Mouse (Mus musculus) liver, embryonic 12.5 days (tissue): ENCODE results near the gene Phc3. TPM values are rescaled to one million over a fixed set of nuclear protein-coding genes. Genes with fewer than 3 reads are reported as not detected.

ENCODE experiments used
- ATAC-seq: fragments of 200-750 bp; cut with Nextera tagmentation; 2 replicates; pipeline ENCODE4 v1.8.0; 2017; ENCODE audit warnings: moderate number of reproducible peaks, mild to moderate bottlenecking, moderate library complexity
- H3K27ac ChIP-seq: fragments of 300-500 bp; sonication (generic); 2 replicates; pipeline ENCODE4 v1.5.1; 2016; ENCODE audit warnings: mild to moderate bottlenecking
- H3K27me3 ChIP-seq: fragments of 300-500 bp; sonication (generic); replicated peaks from 2 replicates; pipeline ENCODE4 v1.6.1; 2016; ENCODE audit warnings: mild to moderate bottlenecking, moderate library complexity
- H3K36me3 ChIP-seq: fragments of 300-500 bp; sonication (generic); 2 replicates; pipeline ENCODE4 v1.6.1; 2016; ENCODE audit warnings: mild to moderate bottlenecking, moderate library complexity
- H3K4me1 ChIP-seq: fragments of 300-500 bp; sonication (generic); 2 replicates; pipeline ENCODE4 v1.6.1; 2016
- H3K4me2 ChIP-seq: fragments of 300-500 bp; sonication (generic); 2 replicates; pipeline ENCODE4 v1.6.1; 2016; ENCODE audit warnings: mild to moderate bottlenecking, moderate library complexity
- H3K4me3 ChIP-seq: fragments of 300-500 bp; sonication (generic); 2 replicates; pipeline ENCODE4 v1.5.1; 2016; ENCODE audit warnings: mild to moderate bottlenecking, moderate library complexity
- H3K9ac ChIP-seq: fragments of 300-500 bp; sonication (generic); 2 replicates; pipeline ENCODE4 v1.6.1; 2016; ENCODE audit warnings: mild to moderate bottlenecking, moderate library complexity
- H3K9me3 ChIP-seq: fragments of 300-500 bp; sonication (generic); replicated peaks from 2 replicates; pipeline ENCODE4 v1.6.1; 2016; ENCODE audit warnings: mild to moderate bottlenecking, moderate library complexity
- WGBS: fragments of 180-500 bp; shearing (Covaris S2); methylation state at CpG from one replicate; pipeline ENCODE4 v1.1.7; 2016; ENCODE audit not compliant: insufficient replicate concordance; 5-methylcytosine and 5-hydroxymethylcytosine counted together
- polyA plus RNA-seq: library from polyadenylated mRNA; unstranded; fragments of >200 nt; fragmentation: Nextera tagmentation; extraction: Ambion mirVana; gene quantifications from 2 replicates; pipeline ENCODE4 v1.2.1, GENCODE M21; 2016

Gene Phc3
- polyA plus RNA-seq, 1 experiment from 2014 or later, result 2.8 TPM

DNA sequence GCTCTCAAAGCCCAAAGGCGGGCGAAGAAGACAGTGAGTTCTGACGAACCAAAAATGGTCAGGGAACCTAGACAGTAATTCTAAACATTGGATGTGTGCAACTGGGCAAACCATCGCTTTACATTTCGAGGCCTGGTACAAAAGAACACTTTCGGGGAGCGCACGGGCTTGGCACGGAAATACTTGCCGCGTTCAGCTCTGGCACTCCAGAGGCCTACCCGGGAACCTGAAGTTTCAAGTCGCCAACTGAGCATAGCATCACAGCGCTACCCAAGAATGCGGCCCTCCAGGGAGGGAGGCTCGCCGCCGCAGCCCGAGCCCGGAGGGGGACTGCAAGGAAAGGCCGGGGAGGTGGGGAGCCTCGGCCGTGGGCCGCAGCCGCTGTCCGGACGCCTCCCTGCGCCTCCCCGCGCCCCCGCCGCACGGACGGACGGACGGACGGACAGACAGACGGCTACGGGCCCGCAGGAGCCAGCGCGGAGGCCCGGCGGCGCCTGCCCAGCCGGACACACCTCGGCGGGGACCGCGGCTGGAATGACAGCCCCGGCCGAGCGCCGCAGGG lies 603 bp downstream of the Phc3 start:
- no peaks in the 10 kb centered on the region for H3K27me3 ChIP-seq
- peak overlapping the region; percentile 82 for H3K4me3 ChIP-seq
- peak overlapping the region; percentile 75 for H3K27ac ChIP-seq
- peak overlapping the region; percentile 84 for H3K4me2 ChIP-seq
- peak overlapping the region; percentile 88 for H3K9ac ChIP-seq
- peak; percentile 77 for ATAC-seq
- H3K4me1 ChIP-seq, result peaks cover 26% of the 10 kb centered on the region
- no peaks in the 10 kb centered on the region for H3K9me3 ChIP-seq
- 3% methylated on average over 50 of the region's 54 CpGs for WGBS
- H3K36me3 ChIP-seq, result peaks cover 23% of the 10 kb centered on the region

DNA sequence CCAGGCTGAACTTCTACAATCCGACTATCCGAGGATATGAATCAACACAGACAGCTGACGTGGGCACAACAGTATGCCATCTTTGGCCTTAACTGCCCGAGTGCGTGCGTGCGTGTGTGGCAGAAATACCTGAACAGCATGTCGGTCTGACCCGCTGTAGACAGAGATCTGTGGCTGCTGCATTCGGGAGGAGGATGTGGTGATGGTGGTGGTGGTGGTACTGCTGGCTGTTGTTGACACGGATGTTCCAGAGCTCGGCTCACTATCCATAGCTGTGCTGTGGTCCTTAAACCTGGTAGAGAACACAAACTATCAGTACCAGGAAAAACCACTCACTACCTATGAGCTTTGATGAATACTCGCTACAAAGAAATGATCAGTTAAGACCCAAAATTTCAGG lies 3.6 kb downstream of the Phc3 start:
- H3K4me2 ChIP-seq, result no peak overlapping the region
- no peak overlapping the region for H3K9ac ChIP-seq
- 0 out of 2 replicates have a peak, but pooled peaks cover 3% of the 10 kb centered on the region for H3K9me3 ChIP-seq
- no peak overlapping the region for H3K4me3 ChIP-seq
- no peak for ATAC-seq
- H3K27me3 ChIP-seq, result no peaks in the 10 kb centered on the region
- peaks cover 26% of the 10 kb centered on the region for H3K4me1 ChIP-seq
- peaks cover 46% of the 10 kb centered on the region for H3K36me3 ChIP-seq
- 89% methylated on average over 13 of the region's 13 CpGs for WGBS
- H3K27ac ChIP-seq, result no peak overlapping the region

DNA sequence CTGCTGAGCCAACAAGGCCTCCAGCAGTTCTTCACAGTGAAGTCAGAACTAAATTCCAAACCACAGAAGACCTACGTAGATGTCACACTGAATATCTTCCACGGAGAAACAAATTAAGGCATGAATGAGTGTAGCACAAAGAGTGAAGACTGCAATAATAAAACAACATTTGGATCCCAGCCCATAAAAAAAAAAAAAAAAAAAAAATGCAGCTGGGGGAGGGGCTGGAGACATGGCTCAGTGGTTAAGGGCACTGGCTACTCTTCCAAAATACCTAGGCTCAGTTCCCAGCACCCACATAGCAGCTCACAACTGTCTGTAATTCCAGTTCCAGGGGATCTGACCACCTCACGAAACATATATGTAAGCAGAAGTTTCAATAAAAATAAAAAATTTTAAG lies 5.0 kb downstream of the Phc3 start:
- no peaks in the 10 kb centered on the region for H3K27me3 ChIP-seq
- no peak overlapping the region for H3K4me2 ChIP-seq
- no peak overlapping the region for H3K9ac ChIP-seq
- H3K4me3 ChIP-seq, result no peak overlapping the region
- H3K36me3 ChIP-seq, result peaks cover 60% of the 10 kb centered on the region
- H3K4me1 ChIP-seq, result peaks cover 17% of the 10 kb centered on the region
- 0 out of 2 replicates have a peak, but pooled peaks cover 3% of the 10 kb centered on the region for H3K9me3 ChIP-seq
- H3K27ac ChIP-seq, result no peak overlapping the region
- WGBS, result 86% methylated on average over 3 of the region's 3 CpGs
- no peak for ATAC-seq

DNA sequence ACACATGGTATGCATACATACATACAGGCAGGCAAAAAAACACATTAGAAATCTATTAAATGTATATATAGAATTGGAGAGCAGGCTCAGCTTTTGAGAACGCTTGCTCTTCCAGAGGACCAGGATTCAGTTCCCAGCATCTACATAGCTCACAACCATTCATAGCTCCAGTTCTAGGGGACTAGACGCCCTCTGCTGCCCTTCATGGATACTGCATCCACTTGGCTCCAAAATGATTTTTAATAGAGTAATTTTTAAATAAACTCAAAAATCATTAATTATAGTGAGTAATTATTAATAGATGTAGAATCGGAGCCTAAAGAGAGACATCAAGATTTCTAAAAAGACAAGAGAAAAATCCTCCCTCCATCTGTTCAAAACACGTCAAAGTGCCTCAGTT lies 6.1 kb downstream of the Phc3 start:
- Histone ChIP-seq H3K36me3 (peaks cover 70% of the 10 kb centered on the region), H3K9ac (no peak overlapping the region), H3K27me3 (no peaks in the 10 kb centered on the region), H3K4me1 (peaks cover 22% of the 10 kb centered on the region), H3K4me2 (no peak overlapping the region), H3K27ac (no peak overlapping the region), H3K9me3 (0 out of 2 replicates have a peak, but pooled peaks cover 3% of the 10 kb centered on the region), H3K4me3 (no peak overlapping the region)
- no peak for ATAC-seq
- WGBS, result 86% methylated on average over 4 of the region's 4 CpGs

DNA sequence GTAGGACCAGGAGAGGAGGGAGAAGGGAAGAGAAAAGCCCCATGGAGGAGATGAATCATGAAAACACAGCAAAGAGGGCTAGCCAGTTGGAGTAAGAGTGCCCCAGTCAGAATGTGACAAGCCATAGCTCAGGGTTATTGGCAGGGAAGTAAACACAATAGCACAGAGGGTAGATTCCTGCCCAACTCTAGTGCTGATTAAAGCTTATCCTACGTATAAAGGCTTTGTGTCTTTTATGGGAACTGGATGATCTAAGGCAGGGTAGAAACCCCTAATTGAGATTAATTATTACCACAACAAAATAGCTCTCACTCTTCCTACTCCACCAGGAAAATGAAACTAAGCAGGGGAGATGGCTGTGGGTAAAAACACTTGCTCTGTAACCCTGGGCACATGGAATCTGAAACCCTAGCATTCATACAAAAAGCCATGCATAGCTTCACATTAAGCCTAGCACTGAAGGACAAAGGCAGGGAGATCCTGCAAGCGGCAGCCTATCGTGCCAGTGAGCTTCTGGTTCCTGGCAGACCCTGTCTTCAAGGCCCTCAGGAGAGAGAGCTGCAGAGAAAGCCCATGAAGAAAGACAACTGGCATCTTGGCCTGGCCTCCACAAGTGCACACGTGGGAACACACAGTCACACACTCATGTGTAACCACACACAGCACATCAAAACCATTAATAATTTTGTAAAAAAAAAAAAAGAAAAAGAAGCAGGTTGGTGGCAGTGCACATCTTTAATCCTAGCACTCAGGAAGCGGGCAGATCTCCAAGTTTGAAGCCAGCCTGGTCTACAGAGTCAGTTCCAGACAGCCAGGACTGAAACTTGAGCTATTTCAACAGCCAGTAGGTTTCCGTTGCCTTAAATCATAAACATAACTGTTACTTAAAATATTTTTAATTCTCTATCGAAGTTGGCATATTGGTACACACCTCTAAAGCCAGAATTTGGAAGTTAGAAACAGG lies 9.1 kb downstream of the Phc3 start:
- H3K4me2 ChIP-seq, result no peak overlapping the region
- no peak overlapping the region for H3K9ac ChIP-seq
- H3K4me1 ChIP-seq, result 0 out of 2 replicates have a peak, but pooled peaks cover 10% of the 10 kb centered on the region
- no peak overlapping the region for H3K4me3 ChIP-seq
- H3K9me3 ChIP-seq, result 0 out of 2 replicates have a peak, but pooled peaks cover 3% of the 10 kb centered on the region
- no peak for ATAC-seq
- WGBS, result 81% methylated on average over 7 of the region's 7 CpGs
- H3K27ac ChIP-seq, result no peak overlapping the region
- peaks cover 91% of the 10 kb centered on the region for H3K36me3 ChIP-seq
- no peaks in the 10 kb centered on the region for H3K27me3 ChIP-seq

DNA sequence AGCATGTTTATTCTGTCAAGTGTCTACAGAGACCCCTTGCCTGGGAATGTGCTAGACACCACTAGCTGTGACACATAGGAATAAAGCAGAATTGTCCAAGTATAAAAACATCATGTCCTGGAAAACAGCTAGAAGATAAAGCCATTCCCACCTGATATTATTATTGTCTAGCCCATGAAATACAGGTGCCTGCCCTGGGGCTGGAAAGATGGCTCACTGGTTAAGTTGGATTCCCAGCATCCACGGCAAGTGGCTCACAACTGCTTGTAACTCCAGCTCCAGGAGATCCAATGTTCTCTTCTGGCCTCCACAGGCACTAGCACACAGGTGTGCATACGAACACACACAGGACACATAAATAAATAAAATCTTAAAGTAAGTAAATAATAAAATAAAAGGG lies 10.5 kb downstream of the Phc3 start:
- H3K27ac ChIP-seq, result no peak overlapping the region
- H3K9ac ChIP-seq, result no peak overlapping the region
- no peak overlapping the region for H3K4me3 ChIP-seq
- 0 out of 2 replicates have a peak, but pooled peaks cover 3% of the 10 kb centered on the region for H3K9me3 ChIP-seq
- WGBS, result 70% methylated on average over 2 of the region's 2 CpGs
- H3K4me2 ChIP-seq, result no peak overlapping the region
- 0 out of 2 replicates have a peak, but pooled peaks cover 10% of the 10 kb centered on the region for H3K4me1 ChIP-seq
- H3K27me3 ChIP-seq, result no peaks in the 10 kb centered on the region
- peaks cover 89% of the 10 kb centered on the region for H3K36me3 ChIP-seq
- no peak for ATAC-seq

DNA sequence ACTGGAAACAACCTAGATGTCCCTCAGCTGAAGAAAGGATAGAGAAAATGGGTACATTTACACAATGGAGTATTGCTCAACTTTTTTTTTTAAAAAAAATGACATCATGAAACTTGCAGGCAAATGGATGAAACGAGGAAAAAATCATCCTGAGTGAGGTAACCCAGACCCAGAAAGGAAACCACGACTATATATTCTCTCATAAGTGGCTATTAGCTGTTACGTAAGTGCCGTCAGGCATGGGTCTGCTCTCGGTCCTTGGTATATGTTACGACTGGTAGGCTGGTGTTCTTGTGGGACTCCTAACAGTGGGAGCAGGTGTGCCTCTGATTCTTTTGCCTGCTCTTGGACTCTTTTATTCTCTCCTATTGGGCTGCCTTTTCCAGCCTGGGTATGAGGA lies 12.9 kb downstream of the Phc3 start:
- H3K9ac ChIP-seq, result no peak overlapping the region
- 0 out of 2 replicates have a peak, but pooled peaks cover 10% of the 10 kb centered on the region for H3K4me1 ChIP-seq
- no peaks in the 10 kb centered on the region for H3K9me3 ChIP-seq
- H3K27me3 ChIP-seq, result no peaks in the 10 kb centered on the region
- ATAC-seq, result no peak
- no peak overlapping the region for H3K4me3 ChIP-seq
- H3K27ac ChIP-seq, result no peak overlapping the region
- H3K36me3 ChIP-seq, result peaks cover 89% of the 10 kb centered on the region
- 76% methylated on average over 6 of the region's 6 CpGs for WGBS
- H3K4me2 ChIP-seq, result no peak overlapping the region

DNA sequence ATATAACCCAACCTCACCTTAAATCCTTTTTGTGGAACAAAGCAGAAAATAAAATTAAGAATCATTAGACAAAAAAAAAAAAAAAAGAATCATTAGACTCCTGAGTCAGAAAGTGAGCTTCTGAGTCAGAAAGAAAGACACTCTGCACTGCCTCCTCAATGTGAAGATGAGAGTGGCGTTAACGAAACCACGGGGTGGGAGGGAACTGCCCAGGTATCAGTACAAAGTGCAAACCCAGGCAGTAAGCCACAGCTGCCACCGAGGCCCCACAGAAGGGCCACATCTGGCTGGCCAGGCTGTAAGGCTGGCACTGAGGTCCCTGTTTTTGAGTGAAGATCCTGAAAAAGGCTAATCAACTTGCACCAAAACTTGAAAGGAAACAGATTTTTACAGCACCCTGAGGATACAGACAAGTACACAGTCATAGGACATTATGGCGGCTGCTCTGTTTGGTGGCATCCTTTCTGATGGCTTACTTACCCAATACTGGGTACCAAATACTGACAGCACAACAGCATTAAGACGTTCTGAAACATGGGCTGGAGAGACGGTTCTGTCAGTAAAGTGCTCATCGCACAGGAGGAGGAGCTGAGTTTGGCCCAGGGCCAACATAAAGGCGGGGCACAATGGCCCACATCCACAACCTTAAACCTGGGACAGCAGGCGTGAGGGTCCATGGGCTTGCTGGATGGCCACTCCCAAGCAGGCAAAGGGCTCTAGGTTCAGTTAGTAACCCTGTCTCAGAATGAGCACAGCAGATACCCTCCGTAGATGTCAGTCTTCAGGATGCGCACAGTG lies 16.7 kb downstream of the Phc3 start:
- H3K27me3 ChIP-seq, result no peaks in the 10 kb centered on the region
- no peaks in the 10 kb centered on the region for H3K4me1 ChIP-seq
- ATAC-seq, result no peak
- H3K4me2 ChIP-seq, result no peak overlapping the region
- H3K9ac ChIP-seq, result no peak overlapping the region
- peaks cover 78% of the 10 kb centered on the region for H3K36me3 ChIP-seq
- no peaks in the 10 kb centered on the region for H3K9me3 ChIP-seq
- H3K27ac ChIP-seq, result no peak overlapping the region
- no peak overlapping the region for H3K4me3 ChIP-seq
- WGBS, result 74% methylated on average over 12 of the region's 12 CpGs

DNA sequence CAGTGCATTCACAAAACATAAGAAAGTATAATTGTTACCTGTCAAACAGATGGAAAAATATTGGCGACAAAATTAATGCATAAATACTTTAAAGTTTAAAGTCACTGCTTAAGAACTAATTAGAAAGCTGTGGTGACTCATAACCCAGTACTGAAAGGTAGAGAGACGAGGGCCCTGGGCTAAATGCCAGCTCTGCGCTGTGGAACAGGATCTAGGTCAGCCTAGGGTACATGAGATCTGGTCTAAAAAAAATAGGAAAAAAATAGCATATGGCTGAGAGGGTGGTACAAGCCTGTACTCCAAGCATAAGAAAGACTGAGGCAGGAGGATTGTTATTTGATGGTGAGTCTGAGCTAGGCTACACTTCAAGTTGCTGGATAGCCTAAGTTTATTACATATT lies 17.6 kb downstream of the Phc3 start:
- H3K9me3 ChIP-seq, result no peaks in the 10 kb centered on the region

DNA sequence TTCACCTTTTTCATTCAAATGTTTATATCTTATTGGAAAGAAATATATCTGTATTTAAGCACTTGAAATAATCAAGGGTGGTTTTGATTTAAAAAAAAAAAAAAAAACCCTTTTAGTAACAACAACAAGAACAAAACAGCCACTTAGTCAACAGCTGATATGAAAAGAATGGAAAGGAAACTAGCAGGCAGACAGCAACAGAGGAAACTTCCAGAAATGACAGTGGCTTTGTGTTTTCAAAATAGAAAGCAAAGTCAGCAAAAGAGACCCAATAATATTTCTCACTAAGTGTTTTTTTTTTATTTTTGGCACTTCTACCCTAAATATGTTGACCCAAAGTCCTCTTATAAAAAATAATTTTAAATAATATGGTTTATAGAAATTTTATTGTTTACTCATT lies 34.8 kb downstream of the Phc3 start:
- no peak overlapping the region for H3K4me2 ChIP-seq
- no peak overlapping the region for H3K9ac ChIP-seq
- no peak overlapping the region for H3K27ac ChIP-seq
- H3K9me3 ChIP-seq, result no peaks in the 10 kb centered on the region
- H3K36me3 ChIP-seq, result peaks cover 49% of the 10 kb centered on the region
- ATAC-seq, result no peak
- H3K4me1 ChIP-seq, result 0 out of 2 replicates have a peak, but pooled peaks cover 3% of the 10 kb centered on the region
- no peaks in the 10 kb centered on the region for H3K27me3 ChIP-seq
- H3K4me3 ChIP-seq, result no peak overlapping the region

More for the DNA sequence above, 17.6 kb downstream of the Phc3 start:
- Histone ChIP-seq H3K4me1 (no peaks in the 10 kb centered on the region), H3K9ac (no peak overlapping the region), H3K4me2 (no peak overlapping the region), H3K36me3 (peaks cover 77% of the 10 kb centered on the region), H3K4me3 (no peak overlapping the region), H3K27me3 (no peaks in the 10 kb centered on the region), H3K27ac (no peak overlapping the region)
- WGBS, result 85% methylated on average over 3 of the region's 3 CpGs
- ATAC-seq, result no peak

DNA sequence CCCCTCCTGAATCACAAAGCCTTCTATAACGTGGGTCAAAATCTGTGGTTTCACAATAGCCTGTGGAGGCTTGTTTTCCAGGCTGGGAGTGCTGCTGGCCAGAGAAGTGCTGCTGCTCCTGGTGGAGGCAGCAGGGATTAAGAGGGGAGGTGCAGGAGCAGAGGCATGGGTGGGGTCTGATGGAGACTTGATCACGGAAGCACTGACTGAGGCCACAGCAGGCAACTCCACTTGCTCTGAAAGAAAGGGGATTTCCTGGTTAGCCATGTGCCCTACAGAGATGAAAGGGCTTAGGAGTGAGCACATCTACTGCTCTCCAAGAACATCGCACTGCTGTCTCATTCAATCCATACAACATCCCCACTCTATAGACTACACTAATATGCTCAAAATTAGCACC lies 39.4 kb downstream of the Phc3 start:
- WGBS, result 69% methylated on average over 3 of the region's 3 CpGs
- Histone ChIP-seq H3K27ac (no peak overlapping the region), H3K4me3 (no peak overlapping the region), H3K36me3 (peaks cover 41% of the 10 kb centered on the region), H3K4me2 (no peak overlapping the region), H3K9ac (no peak overlapping the region), H3K4me1 (0 out of 2 replicates have a peak, but pooled peaks cover 3% of the 10 kb centered on the region), H3K9me3 (no peaks in the 10 kb centered on the region), H3K27me3 (no peaks in the 10 kb centered on the region)
- ATAC-seq, result no peak

DNA sequence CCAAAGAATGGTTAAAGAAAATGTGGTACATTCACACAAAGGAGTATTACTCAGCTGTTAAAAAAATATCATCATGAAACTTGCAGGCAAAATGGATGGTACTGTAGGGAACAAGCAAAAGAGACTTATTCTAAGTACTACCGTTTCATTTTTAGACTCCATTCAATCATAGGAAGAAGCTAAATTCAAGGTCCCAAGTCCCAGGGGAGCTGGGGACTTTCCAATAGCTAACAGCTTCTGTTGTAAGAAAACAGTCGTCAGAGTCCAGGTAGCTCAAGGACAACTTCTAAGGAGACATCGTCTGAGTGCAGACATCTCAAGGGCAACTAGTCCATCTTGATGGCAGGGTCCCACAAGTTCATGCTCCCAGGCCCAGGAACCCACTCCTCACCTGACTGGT lies 41.6 kb downstream of the Phc3 start:
- no peaks in the 10 kb centered on the region for H3K4me1 ChIP-seq
- H3K9me3 ChIP-seq, result no peaks in the 10 kb centered on the region
- no peaks in the 10 kb centered on the region for H3K27me3 ChIP-seq
- ATAC-seq, result no peak
- H3K4me3 ChIP-seq, result no peak overlapping the region
- H3K36me3 ChIP-seq, result peaks cover 42% of the 10 kb centered on the region
- H3K4me2 ChIP-seq, result no peak overlapping the region
- no peak overlapping the region for H3K27ac ChIP-seq
- 85% methylated on average over 3 of the region's 3 CpGs for WGBS
- H3K9ac ChIP-seq, result no peak overlapping the region
